Mouse (Mus musculus) urinary bladder, postnatal 25 days (tissue): Measurements from ENCODE around the gene Lrtm2.

ENCODE experiments used
- DNase-seq: peaks from one replicate; pipeline ENCODE4 v3.0.0; 2022; ENCODE audit warnings: low spot score

Lrtm2 gene

GRCm38 (mm10) chr6:119333831-119334230, 3.3 kb upstream of the Lrtm2 start:
- no peak for DNase-seq

DNA sequence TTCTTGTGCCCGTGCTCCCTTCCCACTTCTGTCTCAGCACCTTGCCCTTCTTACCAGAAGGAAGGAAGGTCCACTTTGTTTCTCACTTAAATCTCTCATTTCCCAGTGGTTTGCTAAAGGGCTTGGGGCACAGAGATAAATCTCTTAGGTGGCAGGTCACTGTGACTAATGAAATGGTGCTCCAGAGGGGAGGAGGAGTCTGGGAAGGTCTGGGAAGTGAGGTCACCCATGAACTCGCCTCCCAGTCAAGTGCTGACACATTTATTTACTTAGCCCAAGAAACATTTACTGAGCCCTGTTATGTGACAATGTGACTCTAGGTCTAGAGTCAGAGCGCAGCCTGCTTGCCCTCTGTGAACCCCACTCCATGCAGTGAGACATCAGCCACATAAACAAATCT, 2.6 kb upstream of the Lrtm2 start:
- no peak for DNase-seq

- DNase-seq: no peak
These were observed 1.5 kb upstream of the Lrtm2 start for GRCm38 (mm10) chr6:119332111-119332510.

DNA sequence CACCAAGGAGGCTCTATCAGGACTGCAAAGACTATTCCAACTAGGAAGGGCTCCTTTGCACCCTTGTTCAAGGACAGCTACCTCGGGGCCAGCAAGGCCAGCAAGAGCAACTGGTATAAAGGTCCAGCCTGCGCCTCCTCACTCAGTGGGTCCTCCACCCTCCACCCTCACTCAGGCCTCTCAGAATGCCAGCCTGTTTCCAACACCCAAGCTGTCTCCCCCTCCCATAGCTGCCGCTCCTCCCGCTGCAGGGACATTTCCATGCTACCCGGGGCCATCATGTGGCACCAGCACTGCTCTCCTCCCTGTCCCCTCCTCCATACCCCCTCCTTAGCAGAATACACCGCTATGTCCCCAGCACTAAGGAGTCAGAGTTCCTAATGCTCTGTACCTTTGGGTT, 630 bp downstream of the Lrtm2 start:
- DNase-seq: no peak

DNA sequence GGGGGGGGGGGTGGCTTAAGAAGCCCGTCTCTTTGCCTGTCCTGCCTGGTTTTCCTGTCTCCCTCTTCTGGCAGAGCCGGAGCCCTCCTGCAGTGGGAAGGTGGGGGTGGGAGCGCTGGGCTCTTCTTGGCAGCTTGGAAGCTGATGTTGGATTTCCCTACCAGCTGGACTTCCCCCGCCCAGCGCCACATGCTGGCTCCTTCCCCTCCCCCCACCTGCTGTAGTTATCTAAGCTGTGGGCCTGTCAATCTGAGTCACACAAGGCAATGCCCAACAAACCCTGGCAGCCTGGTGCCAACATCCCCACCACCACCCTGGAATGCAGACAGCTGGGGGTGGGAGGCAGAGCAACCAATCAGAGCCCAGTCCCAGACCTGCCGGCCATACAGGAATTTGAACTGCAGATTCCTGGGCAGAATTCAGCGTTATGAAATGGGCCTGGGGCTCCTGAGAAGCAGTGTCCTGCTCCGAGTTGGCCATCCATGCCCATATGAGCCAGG, 1.3 kb downstream of the Lrtm2 start:
- DNase-seq: no peak

GRCm38 (mm10) chr6:119328521-119329115, 1.9 kb downstream of the Lrtm2 start:
- DNase-seq: no peak

GRCm38 (mm10) chr6:119326541-119326940, 4.0 kb downstream of the Lrtm2 start:
- no peak for DNase-seq

DNA sequence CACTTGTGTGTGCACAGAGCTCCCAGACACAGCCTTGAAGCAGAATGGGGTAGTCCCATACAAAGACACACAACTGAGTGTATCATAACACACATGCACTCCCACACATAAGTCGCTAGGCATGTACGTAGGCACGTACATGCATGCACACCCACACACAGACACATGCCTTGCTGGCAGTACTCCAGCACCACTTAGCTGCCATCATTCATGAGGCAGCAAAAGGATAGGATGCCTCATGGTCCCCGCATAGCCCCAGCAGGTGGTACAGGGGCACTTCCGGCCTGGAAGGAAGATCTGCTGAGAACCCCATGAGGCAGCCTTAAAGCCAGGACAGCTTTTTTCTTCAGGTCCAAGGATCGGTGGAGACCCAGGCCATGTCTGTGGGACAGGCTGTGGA, 4.6 kb downstream of the Lrtm2 start:
- DNase-seq: no peak

- no peak for DNase-seq
These were observed 5.8 kb downstream of the Lrtm2 start for GRCm38 (mm10) chr6:119324776-119325175.

DNA sequence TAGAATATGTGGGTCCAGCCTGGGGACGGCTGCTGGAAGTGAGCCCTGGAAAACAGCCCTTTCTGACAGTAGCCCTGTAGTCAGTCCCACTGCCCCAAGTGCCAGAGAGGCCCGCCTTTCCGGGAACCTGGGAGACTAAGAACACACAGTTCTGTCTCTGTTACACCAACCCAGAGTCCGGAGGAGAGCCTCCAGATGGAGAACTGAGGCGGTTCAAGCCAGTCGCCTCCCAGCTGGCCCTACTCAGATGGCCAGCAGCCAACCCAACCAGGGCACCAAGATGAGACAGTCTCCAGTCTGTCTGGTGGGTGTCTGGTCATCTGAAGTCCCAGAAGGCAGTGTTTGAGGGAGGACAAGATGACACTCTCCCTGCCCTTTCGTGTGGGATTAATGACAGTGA, 8.8 kb downstream of the Lrtm2 start:
- no peak for DNase-seq

GRCm38 (mm10) chr6:119320481-119320880, 10.1 kb downstream of the Lrtm2 start:
- no peak for DNase-seq

DNA sequence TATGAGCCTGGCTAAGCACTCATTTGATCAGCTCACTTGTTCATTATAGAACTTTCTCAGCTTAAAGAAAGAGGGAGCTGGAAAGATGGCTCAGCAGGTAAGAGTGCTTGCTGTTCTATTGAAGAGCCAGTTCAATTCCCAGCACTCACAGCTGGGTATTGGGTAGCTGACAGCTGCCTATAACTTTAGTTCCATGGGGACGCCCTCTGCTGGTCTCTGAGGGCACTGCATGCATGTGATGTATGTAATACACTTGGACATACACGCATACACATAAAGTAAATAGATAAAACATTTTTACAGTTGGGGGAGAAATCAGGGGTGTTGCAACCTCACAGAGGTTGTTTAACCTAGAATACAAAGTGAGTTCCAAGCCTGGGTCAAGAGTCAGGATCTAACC, 11.2 kb downstream of the Lrtm2 start:
- no peak for DNase-seq

- DNase-seq: no peak
These were observed 11.8 kb downstream of the Lrtm2 start for GRCm38 (mm10) chr6:119318732-119319131.

DNA sequence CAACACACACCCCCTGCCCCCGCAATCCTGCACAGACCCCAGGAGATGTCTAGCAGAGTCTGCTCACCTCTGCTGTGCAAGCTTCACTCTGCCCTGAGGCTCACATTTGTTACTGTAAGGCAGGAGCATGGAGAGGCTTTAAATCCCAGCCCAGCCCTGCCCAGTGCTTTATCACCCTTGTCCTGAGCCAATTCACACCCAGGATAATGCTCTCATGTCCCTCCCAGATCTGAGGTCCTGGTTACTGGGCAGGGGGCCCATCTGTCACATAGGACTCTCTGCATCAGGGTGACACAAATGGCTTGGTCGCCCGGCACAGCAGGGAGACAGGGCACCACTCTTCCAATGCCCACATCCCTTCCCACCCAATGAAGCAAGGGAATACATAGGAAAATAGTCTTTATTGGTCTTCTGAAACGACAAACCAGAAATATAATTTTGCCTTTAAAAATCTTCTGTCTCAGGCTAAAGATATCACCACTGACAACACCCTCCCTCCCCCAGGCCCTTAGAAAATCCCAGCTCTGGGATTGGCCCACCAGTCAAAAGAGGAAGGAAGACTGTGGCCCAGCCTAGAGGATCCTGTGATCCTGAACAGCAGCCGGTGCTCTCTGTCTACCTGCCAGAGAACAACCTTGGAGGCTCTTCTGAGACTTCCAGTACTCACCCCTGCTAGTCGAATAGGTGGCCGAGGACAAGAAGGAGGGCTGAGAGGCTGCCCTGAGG, 15.7 kb downstream of the Lrtm2 start:
- DNase-seq: no peak

DNA sequence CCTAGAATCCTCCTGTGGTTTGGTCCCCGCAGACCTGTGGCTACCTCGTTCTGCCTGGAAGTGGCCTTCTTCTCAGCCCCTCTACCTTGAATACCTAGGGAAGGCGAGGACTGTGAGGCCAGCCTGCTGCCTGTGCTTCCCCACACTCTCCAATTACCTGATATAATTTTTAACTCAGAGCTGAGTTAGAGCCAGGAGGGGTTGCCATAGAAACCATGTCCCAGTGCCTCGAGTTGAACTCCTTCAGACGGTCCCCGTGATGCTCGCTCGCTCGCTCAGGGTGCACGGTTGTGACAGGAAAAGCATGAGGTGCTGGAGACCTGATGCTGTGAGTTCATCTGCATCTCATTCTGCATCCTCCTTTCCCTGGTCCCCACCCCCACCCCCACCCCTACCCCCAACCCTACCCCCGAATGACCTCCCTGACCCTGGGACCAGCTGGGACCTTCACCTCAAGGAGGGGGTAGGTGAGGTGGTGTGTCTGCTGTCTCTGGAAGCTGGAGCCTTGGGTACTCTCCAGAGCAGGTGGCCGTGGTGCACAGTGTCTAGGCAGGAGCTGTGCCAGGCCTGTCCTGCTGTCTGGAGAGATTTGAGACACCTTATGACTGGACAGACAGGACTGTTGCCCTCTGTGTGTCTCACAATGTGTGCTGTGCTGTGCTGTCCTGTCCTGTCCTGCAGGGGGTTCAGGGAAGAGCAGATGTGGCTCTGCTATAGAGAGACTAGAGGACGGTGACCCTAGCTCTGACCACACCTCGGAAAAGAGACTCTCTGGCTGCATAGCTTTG, 16.8 kb downstream of the Lrtm2 start:
- DNase-seq: no peak

DNA sequence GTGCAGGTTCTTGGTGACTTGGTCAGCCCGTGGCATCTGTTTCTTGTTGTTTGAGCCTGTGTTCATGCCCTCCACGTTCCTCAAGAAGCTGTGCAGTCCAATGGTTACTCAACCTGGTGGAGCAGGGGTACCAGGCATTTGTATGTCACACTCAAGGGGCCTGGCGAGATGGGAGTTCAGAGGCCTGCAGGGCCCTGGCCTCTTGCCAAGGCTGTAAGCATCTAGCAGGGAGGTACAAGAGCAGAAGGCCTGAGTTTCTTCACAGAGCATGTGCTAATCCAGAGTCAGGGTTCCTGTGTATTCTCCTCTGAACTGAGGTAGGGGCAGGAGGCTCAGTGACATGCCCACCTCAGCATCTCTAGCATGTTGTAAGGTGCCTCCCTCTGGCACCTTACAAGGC, 17.5 kb downstream of the Lrtm2 start:
- DNase-seq: no peak

GRCm38 (mm10) chr6:119312381-119312780, 18.2 kb downstream of the Lrtm2 start:
- no peak for DNase-seq

DNA sequence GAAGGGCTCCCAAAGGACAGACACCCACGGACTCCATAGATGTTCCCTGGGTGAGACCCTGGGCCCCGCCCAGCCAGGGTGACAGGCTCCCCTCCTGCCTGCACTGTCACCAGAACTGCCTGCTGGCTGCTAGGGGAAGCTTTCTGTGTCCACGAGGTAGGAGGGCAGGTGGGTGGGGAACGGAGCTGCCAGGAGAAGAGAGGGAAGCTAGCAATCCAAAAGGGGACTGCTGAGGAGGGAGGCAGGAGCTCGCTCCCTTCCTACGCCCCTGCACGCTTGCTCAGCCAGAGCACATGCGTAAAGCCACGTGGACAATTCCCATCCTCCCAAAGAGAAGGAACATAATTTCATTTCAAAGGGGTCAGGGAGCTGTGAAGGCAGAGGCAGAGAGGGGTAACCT, 20.4 kb downstream of the Lrtm2 start:
- no peak for DNase-seq

GRCm38 (mm10) chr6:119307867-119308413, 22.6 kb downstream of the Lrtm2 start:
- DNase-seq: no peak

- DNase-seq: no peak
These were observed 27.2 kb downstream of the Lrtm2 start for GRCm38 (mm10) chr6:119303331-119303730.

DNA sequence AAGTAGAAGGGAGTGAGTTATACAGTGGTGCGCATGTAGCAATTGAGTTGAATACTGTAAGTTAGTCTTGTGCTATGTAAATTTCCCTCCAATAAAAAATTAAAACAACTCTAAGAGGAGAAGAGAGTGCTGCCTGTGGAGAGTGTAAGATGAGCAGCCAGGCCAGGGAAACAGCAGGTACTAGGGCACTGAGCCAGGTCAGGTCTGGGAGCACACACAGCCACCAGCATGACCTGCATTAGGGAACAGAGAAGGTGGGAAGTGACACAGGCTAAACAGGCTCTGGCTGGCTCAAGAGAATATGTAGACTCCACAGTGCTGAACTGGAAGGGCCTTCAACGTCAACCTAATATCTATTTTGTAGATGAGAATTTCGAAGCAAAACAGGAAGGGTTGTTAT, 29.3 kb downstream of the Lrtm2 start:
- DNase-seq: no peak

GRCm38 (mm10) chr6:119280761-119281160, 49.8 kb downstream of the Lrtm2 start:
- DNase-seq: no peak

DNA sequence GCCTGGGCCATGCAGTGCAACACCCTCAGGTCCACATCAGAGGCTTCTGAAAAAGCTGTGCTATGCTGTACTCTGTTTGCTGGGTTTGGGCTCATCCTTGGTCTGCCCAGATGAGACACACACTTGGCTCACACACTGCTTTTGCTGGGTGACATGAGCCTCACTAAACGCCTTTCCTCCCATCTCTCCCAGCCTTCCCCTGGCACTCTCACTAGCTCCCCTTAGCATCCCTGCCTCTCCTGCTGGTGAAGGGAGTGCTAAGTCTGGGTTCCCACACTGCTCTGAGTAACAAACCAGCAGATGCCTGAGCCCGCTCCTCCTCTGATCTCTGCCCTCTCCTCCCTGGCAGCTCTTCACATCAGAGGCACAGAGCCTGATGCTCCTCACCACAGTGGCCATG, 53.9 kb downstream of the Lrtm2 start:
- DNase-seq: no peak
